Mouse (Mus musculus): ENCODE results near the gene Enthd1. TPM values are rescaled to one million over a fixed set of nuclear protein-coding genes. Genes with fewer than 3 reads are reported as not detected.
A peak's percentile ranks its signal among the peaks of the same experiment; 100 is the strongest.

The Enthd1 gene
- total RNA-seq, 2 experiments from 2014 or later, result not detected

DNA sequence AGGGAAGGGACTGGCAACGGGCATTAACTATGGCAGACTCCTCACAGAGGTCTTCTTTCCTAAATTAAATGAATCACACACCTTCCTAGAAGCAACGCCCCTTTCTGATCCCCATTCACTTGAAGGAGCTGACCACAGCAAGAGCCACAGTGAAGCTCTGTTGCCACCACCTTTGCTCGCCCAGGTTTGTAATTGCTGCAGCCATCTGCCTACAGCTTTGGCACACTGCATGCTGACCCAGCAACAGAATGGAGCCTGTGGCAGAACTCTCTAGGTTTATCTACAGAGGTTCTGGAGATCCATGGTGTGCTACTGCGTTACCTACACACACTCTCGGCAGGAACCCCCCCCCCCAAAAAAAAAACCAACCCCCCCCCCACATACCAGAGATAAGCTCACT, 74.8 kb downstream of the Enthd1 start:
- no peak for DNase-seq (ENCODE audit: low spot score in 2 of 2)

DNA sequence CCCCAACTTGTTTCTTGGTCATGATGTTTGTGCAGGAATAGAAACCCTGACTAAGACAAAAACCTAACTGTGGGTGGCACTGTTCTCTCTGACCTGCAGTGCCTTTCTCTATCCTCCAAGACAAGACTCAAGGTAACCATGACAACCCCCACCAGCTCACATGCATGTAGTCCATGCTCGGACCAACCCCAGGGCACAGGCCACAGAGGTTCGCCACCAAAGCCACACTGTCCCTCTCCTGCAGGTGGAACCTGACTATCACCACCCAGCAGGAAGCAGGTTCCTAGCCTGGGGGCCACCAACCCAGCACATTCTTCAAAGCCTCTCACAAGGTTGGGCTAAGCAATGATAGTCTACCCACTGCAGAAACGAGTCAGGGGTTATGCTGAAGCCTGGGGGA, 76.3 kb downstream of the Enthd1 start:
- no peak for DNase-seq (ENCODE audit: low spot score in 2 of 2)

DNA sequence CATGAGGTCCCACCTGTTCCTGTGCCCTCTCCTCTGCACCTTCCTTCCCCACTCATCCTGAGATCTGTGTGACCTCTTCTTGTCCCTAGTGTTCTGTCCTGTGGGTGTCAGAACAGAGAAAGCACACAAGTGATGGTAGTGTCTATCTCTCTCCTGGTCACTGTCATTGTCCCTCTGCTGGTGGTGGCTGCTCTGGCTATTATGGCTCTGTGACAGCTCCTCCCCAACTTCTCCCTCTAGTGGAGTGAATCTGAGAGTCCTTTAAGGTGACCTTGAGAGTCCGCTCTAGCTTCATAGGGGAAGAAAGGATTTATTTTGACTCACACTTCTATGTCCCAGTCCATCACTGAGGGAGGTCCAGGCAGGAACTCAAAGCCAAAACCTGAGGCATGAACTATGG, 79.4 kb downstream of the Enthd1 start:
- DNase-seq (ENCODE audit: low spot score in 2 of 2), result no peak

DNA sequence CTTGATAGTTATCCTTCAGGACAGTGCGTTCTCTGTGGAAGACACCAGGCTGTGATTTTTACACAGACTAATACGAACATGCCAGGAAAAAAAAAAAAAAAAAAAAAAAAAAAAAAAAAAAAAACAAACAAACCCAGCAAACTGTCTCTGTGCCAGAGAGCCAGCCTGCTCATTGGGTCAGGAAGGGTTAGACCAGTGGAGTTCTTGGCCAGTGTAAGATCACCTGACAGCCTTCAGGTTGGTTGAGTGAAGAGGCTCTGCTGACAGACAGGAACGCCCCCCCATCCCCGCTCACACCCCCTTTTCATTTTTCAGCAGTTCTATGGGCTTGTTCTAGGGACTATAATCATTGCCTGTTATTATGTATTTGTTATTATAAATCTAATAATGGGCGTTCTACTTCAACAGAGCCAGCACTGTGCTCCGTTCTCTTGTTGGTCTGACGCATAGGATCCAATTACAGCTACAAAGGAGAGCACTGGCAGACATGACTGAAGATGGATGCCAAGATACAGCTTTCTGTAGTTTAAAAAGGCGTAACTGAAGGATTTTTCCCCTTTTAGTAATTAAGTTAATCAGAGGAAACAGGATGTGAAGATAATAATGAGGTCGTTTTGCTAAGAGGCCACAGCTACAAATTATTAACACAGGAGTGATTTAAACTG, 81.8 kb downstream of the Enthd1 start:
- DNase-seq (ENCODE audit: low spot score in 2 of 2), result no peak

DNA sequence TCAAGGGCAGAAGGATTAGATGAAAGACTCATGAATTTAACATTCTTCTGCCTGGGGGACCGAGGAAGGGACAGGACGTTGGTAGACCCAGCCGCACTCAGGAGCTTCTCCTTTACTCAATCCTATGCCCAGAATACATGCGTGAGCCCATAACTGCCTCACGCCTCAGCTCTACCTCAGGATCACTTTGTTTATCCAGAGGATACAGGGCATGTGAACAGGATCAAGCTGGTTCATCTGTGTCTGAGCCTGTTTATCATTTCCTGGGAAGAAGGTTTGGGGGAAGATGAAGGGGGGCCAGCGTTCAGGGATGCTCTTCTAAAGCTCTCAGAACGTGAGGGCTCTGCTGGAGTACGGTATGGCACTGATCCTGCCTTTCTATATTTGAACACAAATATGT, 82.6 kb downstream of the Enthd1 start:
- no peak for DNase-seq (ENCODE audit: low spot score in 2 of 2)

DNA sequence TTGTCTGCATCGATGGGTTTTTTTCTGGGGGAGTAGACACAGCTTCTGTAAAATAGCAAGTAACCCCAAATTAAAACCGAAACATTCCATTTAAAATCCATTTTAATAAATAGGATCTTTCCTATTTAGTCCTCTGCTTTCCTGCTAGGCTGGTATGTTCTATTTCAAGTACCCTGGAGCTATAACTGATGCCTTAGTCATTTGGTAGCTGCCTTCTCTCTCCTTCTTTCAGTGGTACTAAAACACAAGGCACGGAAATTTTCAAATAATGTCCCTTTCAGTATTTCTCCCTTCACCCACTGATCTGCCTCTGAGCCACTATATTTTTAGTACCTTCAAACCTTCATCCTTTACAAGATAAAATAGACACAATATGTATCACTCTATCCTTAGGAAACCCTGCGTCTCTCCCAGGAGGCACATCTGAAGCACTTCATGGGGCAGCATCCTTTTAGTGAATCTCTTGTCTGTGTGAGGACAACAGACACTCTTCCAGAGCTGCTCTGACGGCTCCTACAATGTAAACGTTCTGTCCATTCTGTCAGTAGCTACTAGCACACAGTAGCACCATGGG, 90.4 kb downstream of the Enthd1 start:
- DNase-seq (ENCODE audit: low spot score in 2 of 2), result no peak

DNA sequence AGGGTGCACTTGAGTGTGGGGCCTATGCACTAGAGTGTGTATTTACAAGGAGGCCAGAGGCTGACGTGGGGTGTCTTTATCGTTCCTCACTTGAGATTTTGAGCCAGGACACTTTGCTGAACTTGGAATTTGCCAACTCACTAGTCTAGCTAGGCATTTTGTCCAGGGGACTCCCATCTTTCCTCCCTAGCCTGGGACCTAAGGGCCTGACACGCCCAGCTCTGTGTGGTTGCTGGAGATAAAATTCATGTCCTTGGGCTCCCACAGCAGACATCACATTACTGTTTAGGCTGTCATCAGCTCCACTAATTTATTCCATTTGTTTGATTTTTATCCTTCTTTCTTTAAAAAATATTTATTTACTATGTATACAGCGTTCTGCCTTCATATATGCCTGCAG, 97.1 kb downstream of the Enthd1 start:
- no peak for DNase-seq (ENCODE audit: low spot score in 2 of 2)

DNA sequence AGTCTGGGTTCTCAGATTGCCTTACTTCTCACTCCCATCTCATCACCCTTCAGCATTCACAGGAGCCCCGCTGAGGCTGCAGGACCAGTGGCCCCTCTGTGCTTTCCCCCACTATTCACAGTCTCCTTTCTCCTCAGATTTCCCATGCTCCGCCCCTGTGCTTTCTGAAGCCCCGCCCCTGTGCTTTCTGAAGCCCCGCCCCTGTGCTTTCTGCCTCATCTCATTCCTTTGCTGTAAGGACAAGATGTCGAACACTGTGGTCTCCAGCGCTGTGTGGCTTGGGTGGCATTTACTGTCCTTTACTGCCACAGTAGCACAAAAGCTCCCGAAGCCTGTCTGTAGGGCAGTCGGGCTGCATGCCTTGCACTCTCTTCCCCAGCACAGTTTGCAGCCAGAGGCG, 102.8 kb downstream of the Enthd1 start:
- DNase-seq (ENCODE audit: low spot score in 2 of 2), result no peak

DNA sequence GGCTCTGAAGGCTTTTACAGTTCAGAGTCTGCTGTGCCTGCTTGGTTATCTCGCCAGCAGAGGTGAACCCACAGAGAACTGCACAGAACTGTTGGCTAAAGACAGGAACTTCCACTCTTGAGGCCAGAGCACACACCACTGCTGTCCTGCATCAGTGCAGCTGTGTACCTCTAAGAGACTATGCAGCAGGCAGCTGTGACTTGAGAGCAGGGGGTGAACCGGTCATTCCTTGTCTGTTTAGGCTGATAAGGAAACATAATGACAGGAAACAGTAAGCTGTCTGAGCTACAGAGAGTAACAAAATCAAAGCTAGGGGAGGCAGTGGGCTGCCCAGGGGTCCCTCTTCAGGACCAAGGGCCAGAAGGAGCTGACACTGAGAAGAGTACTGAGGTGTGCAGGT, 103.5 kb downstream of the Enthd1 start:
- no peak for DNase-seq (ENCODE audit: low spot score in 2 of 2)

DNA sequence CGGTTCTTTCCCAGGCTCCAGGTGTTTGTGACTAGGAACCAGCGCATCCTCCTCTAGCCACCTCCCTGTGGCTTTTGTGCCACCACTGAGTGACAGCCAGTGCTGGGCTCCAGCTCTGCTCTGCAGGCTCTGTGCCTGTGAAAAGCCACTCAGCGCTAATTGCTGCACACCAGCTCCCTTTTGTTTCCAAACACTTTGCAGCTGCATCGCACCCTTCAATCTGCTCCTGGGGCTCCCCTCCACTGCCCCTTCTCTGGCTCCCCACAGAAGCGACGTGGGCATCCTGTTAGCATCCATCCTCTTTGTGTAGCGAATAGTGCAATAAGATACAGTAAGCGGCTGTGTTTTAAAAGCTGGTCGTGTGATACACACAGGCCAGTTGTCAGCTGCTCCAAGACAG, 104.9 kb downstream of the Enthd1 start:
- peak; percentile 13 to 22 for DNase-seq (ENCODE audit: low spot score in 2 of 2)

DNA sequence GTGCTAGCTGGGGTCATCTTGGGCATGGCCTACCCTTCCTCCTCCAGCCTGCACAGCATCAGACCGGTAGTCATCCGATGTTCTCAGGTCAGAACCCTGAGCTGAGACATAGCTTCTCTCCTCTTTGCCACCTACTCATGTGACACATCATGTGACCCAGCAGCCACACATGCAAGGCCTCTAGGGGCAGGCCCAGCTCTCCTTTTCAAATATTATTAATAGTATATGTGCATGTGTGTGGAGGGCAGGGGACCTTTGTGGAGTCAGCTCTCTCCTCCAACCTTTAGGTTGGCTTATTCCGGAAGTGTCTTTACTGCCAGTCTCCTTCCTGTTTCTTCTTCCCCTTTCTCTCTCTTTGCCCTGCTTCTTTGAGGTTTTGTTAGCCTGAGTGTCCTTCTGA, 107.0 kb downstream of the Enthd1 start:
- no peak for DNase-seq (ENCODE audit: low spot score in 2 of 2)

DNA sequence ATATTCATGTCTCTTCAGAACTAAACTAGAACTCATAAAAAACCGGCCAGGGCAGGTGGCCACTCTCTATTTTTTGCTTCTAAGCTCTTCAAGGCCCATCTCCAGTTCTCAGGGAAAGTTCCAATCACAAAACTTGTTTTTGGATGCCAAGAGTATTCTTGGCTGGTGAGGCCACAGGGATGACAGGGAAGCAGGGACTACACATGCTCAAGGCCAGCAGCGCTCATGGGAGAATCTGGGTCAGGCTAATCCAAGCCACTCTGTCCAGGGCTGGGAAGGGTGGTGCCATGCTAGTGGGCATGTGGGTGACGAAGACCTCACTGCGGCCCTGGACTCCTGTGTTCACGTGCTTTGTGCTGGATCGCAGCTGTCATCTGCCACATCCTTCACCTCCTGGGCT, 110.5 kb downstream of the Enthd1 start:
- DNase-seq (ENCODE audit: low spot score in 2 of 2), result no peak

DNA sequence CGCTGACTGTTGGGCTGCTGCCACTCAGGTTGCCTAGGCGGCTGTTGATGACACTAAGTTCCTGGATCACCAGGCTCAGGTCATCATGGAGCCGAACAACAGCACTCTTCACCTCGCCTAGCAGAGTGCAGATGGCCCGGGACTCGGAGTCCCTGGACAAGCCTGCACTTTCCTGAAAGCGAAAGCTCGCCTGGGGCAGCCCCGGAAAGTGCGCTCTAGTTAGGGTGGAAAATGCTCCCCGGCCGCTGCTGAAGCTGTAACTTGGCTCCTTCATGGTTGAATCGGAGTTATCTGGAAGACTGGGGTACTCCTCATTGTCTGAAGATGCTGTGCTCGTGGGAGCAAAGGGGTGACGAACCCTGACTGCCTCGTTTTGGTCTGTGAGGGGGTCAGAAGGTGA, 112.5 kb downstream of the Enthd1 start:
- DNase-seq (ENCODE audit: low spot score in 2 of 2), result no peak

DNA sequence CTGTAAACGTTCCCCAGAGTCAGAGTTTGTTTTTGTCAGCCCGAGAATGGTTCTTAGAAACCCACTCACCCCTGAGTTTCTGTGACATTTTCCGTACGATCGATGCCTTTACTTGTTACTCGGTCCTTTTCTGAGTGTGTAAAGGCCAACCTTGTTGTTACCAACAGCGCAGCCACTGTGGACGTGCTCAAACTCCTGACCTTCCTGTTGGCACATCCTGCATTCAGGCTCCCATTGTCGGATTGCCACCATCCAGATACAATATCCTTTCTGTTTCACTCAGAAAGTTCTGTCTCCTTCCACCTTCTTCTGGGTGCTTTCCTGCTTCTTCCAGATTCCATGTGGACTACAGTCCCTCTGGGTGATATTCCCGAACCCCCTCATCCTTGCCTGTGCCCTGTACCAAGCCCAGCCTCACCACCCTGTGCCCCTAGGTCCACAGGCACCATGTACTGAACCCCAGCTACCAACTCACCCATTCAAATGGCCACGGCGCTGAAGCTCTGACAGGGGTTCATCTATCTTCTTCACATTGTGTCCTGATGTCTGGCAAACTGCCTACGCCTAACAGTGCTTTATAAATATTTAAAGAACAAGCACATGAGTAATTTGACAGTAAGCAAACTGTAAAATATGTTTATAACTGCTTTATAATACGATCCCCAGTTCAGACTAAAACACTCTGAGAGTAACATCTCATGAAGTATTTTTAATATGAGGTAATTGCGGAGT, 118.8 kb downstream of the Enthd1 start:
- DNase-seq (ENCODE audit: low spot score in 2 of 2), result no peak

DNA sequence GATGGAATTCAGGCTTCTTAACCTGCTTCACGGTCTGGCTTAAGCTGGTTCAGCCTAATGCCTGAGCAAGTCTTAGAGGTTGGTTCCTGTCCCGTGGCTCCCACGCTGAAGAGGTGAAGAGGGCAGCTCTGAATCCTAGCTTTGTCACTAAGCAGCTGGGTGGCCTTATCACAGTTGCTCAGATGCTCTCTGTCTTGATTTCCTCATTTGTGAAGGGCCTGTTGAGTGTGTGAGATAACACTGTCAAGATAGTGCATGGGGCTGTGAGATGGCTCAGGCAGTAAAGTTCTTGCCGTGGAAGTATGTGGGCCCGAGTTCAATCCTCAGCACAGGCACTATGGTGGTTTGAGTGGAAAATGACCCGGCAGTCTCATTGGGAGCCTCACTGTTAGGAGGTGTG, 124.8 kb downstream of the Enthd1 start:
- no peak for DNase-seq (ENCODE audit: low spot score in 2 of 2)

DNA sequence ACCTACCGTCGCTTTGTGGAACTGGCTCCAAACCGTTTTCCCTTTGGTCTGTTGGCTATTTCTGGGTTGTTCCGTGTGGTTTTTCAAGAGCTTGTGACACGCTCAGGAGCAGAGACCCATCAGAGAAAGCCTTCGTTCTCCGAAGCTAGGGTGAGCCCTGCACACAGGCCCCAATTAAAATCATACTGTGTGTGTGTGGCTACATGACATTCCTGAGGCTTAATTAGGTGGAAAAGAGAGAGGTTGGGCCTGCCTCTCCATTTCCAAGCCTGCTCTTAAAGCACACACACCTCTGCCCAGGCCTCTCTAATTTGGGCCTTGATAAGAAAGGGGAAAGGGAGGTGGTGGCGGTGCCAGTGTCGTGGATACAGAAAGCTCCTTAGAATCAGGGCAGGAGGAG, 126.5 kb downstream of the Enthd1 start:
- no peak for DNase-seq (ENCODE audit: low spot score in 2 of 2)

DNA sequence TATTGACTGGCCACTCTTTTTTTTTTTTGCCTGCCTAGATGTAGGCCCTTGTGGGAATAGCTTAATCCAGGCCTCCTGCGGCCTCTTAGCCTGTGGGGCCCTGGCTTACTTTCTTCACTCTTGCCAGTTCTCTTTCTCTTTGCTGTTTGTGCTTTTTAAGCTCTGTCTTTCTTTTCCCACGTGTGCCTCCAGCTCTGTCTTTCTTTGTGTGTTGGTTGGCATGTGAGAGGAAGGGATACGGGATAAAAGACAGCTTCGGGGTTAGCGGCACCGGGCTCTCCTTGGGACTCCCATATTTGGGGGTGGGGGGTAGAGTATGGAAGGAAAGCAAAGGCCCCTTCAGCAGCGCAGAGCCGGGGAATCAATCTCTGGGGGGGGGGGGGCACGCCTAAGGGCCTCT, 127.0 kb downstream of the Enthd1 start:
- no peak for DNase-seq (ENCODE audit: low spot score in 2 of 2)

DNA sequence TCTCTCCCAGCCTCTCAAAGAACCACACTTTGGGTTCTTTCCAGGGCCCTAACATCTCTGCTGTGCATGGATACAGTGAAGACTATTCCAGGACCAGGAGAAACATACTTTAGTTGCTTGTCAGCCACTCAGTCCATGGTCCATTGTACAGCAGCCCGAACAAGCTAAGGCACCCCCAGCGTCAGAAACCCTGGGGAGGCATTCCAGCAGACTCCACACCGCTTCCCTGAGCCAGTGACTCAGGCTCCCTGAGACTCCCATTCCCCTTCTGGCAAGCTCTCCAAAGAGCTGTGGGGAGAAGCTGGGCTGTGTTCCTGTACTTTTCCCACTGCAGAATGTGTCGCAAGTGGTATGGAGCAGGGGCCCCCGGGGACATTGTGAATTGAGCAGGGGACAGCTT, 128.0 kb downstream of the Enthd1 start:
- DNase-seq (ENCODE audit: low spot score in 2 of 2), result no peak

DNA sequence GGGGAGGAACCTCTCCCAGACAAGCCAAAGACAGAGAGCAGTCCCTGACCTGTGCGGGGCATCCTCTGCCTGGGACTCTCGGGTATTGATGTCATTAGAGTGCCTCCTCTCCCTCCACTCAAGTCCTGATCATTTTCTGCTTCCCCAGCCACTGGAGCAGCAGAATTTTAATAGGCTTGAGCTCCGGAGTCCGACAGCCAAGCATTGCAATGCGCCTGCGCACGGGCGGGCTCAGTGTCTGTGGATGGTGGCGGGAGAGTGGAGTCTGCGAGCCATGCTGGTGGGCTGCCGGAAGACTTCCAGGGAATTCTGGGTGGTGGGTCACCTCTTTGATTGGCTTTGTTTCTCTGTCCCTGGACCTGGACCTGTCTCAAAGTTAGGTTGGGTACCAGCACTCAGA, 134.6 kb downstream of the Enthd1 start:
- no peak for DNase-seq (ENCODE audit: low spot score in 2 of 2)

DNA sequence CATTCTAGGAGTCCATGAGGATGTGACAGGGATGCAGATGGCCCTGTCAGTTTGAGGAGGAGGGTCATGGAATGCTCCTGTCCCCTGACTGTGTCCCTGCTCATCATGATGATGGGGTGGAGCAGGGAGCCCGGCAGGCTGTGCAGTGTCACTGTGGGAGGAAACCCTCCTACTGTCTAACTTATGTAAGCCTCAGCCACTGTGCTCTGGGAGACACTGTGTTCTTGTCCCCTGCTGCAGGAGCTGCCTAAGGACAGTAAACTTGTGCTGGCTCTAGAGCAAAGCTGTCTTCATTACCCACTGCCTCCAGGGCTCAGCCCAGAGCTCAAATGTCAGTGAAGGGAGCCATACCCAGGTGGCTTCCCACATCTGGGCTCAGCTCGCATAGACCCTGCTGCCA, 146.8 kb downstream of the Enthd1 start:
- peak in 1 of 2 experiments; percentile 74 for DNase-seq (ENCODE audit: low spot score in 2 of 2)

DNA sequence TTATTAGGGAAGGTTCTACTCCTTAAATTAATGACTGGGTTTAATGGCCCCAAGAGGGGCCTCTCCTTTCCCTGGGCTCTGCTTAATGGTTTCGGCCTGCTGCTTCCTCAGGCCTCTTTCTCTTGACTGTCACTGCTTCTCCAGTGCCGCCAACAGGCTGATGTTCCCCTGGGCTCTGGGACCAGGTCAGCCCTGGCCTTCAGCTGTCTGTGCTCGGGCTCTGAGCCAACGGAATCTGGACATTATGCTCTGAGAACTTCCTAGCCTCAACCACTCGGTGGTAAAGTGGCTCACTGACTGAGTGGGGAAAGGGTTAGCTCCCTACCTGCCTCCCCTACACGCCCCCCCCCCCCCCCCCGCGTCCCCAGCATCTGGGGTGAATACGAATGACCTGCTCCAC, 147.9 kb downstream of the Enthd1 start:
- DNase-seq (ENCODE audit: low spot score in 2 of 2), result no peak

DNA sequence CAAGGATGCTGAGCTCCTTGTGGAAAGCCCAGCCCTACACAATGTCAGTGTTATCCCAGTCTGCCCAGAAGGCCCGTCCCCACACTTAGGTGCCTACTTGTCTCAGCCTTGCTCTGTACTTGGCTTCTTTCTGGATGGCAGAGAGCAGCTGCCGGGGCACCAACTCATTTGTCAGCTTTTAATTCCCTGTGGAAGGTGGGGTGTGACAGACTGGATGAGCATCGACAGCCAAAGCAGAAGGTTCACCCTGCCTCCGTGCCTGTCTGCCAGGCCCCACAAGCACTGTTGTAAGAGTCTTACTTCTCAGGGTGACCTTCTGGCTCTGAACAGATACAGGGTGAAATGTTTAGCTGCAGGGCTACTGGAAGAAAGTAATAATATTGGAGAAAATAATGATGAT, 149.8 kb downstream of the Enthd1 start:
- DNase-seq (ENCODE audit: low spot score in 2 of 2), result no peak
